Mouse (Mus musculus) lung, postnatal 14 days (tissue): ENCODE results near the gene Myb.
"Not testable (repeated sequence)": the region's sequence is repeated elsewhere in the genome, so short reads cannot be mapped to it uniquely, and the experiment has no call there.

Experiments used
- DNase-seq: peaks from one replicate; pipeline ENCODE4 v3.0.0; 2021

The Myb gene

GRCm38 (mm10) chr10:21167842-21168241 lies 7.1 kb upstream of the Myb start:
- no peak for DNase-seq

GRCm38 (mm10) chr10:21167165-21167564 lies 6.4 kb upstream of the Myb start:
- DNase-seq = no peak

GRCm38 (mm10) chr10:21165411-21165810 lies 4.6 kb upstream of the Myb start:
- DNase-seq = no peak

- DNase-seq = no peak
Measured at GRCm38 (mm10) chr10:21162124-21162523, 1.3 kb upstream of the Myb start.

- DNase-seq = no peak
Measured at GRCm38 (mm10) chr10:21161359-21162094, 743 bp upstream of the Myb start.

- DNase-seq = peak; percentile 19
Measured at GRCm38 (mm10) chr10:21159697-21160394, 938 bp downstream of the Myb start.

- peak; percentile 56 for DNase-seq
Measured at GRCm38 (mm10) chr10:21158918-21159443, 1.8 kb downstream of the Myb start.

- DNase-seq = peak; percentile 41
Measured at GRCm38 (mm10) chr10:21158111-21158917, 2.5 kb downstream of the Myb start.

GRCm38 (mm10) chr10:21156953-21157499 lies 3.8 kb downstream of the Myb start:
- DNase-seq = no peak

- no peak for DNase-seq
Measured at GRCm38 (mm10) chr10:21156416-21156815, 4.4 kb downstream of the Myb start.

- DNase-seq = no peak
Measured at GRCm38 (mm10) chr10:21154927-21155326, 5.9 kb downstream of the Myb start.

- DNase-seq = no peak
Measured at GRCm38 (mm10) chr10:21153433-21153832, 7.4 kb downstream of the Myb start.

- DNase-seq = no peak
Measured at GRCm38 (mm10) chr10:21152812-21153211, 8.0 kb downstream of the Myb start.

- no peak for DNase-seq
Measured at GRCm38 (mm10) chr10:21151320-21151719, 9.5 kb downstream of the Myb start.

- DNase-seq = not testable (repeated sequence)
Measured at GRCm38 (mm10) chr10:21149945-21150344, 10.8 kb downstream of the Myb start.

GRCm38 (mm10) chr10:21146719-21147118 lies 14.1 kb downstream of the Myb start:
- DNase-seq = no peak

- no peak for DNase-seq
Measured at GRCm38 (mm10) chr10:21146263-21146662, 14.5 kb downstream of the Myb start.

GRCm38 (mm10) chr10:21144627-21145504 lies 15.9 kb downstream of the Myb start:
- peak; percentile 65 for DNase-seq

GRCm38 (mm10) chr10:21135297-21135696 lies 25.5 kb downstream of the Myb start:
- DNase-seq = no peak

- DNase-seq = no peak
Measured at GRCm38 (mm10) chr10:21130901-21131493, 29.8 kb downstream of the Myb start.

- DNase-seq = no peak
Measured at GRCm38 (mm10) chr10:21128086-21128611, 32.6 kb downstream of the Myb start.
